Mouse (Mus musculus) neural tube, embryonic 12.5 days (tissue): ENCODE results near the gene Ppp4r3a. TPM values are rescaled to one million over a fixed set of nuclear protein-coding genes. Genes with fewer than 3 reads are reported as not detected.

Source experiments
- ATAC-seq: fragments of 200-750 bp; cut with Nextera tagmentation; 2 replicates; pipeline ENCODE4 v1.8.0; 2017; ENCODE audit warnings: low read depth, mild to moderate bottlenecking, moderate TSS enrichment, moderate library complexity; ENCODE audit not compliant: low FRiP score
- H3K27ac ChIP-seq: fragments of 300-500 bp; sonication (generic); 2 replicates; pipeline ENCODE4 v1.5.1; 2016
- H3K27me3 ChIP-seq: fragments of 300-500 bp; sonication (generic); replicated peaks from 2 replicates; pipeline ENCODE4 v1.6.1; 2016; ENCODE audit warnings: mild to moderate bottlenecking
- H3K36me3 ChIP-seq: fragments of 300-500 bp; sonication (generic); 2 replicates; pipeline ENCODE4 v1.6.1; 2016; ENCODE audit warnings: mild to moderate bottlenecking
- H3K4me1 ChIP-seq: fragments of 300-500 bp; sonication (generic); 2 replicates; pipeline ENCODE4 v1.6.1; 2016
- H3K4me2 ChIP-seq: fragments of 300-500 bp; sonication (generic); replicated peaks from 2 replicates; pipeline ENCODE4 v1.6.1; 2016; ENCODE audit warnings: mild to moderate bottlenecking
- H3K4me3 ChIP-seq: fragments of 300-500 bp; sonication (generic); 2 replicates; pipeline ENCODE4 v1.5.1; 2016
- H3K9ac ChIP-seq: fragments of 300-500 bp; sonication (generic); 2 replicates; pipeline ENCODE4 v1.6.1; 2016; ENCODE audit warnings: mild to moderate bottlenecking
- H3K9me3 ChIP-seq: fragments of 300-500 bp; sonication (generic); 2 replicates; pipeline ENCODE4 v1.6.1; 2016; ENCODE audit warnings: mild to moderate bottlenecking
- WGBS: fragments of 180-500 bp; shearing (Covaris S2); methylation state at CpG from one replicate; pipeline ENCODE4 v1.1.7; 2016; 5-methylcytosine and 5-hydroxymethylcytosine counted together
- microRNA counts: library from miRNA; unstranded; fragments of <30 nt; microRNA quantifications from one replicate; lab custom pipeline; 2017
- microRNA-seq: library from miRNA; unstranded; fragments of <30 nt; microRNA quantifications from one replicate; pipeline ENCODE4, GENCODE M21; 2017
- polyA plus RNA-seq: library from polyadenylated mRNA; unstranded; fragments of >200 nt; fragmentation: Nextera tagmentation; extraction: Ambion mirVana; gene quantifications from 2 replicates; pipeline ENCODE4 v1.2.1, GENCODE M21; 2016

Ppp4r3a gene
- polyA plus RNA-seq, 1 experiment from 2014 or later = 67.4 TPM

DNA sequence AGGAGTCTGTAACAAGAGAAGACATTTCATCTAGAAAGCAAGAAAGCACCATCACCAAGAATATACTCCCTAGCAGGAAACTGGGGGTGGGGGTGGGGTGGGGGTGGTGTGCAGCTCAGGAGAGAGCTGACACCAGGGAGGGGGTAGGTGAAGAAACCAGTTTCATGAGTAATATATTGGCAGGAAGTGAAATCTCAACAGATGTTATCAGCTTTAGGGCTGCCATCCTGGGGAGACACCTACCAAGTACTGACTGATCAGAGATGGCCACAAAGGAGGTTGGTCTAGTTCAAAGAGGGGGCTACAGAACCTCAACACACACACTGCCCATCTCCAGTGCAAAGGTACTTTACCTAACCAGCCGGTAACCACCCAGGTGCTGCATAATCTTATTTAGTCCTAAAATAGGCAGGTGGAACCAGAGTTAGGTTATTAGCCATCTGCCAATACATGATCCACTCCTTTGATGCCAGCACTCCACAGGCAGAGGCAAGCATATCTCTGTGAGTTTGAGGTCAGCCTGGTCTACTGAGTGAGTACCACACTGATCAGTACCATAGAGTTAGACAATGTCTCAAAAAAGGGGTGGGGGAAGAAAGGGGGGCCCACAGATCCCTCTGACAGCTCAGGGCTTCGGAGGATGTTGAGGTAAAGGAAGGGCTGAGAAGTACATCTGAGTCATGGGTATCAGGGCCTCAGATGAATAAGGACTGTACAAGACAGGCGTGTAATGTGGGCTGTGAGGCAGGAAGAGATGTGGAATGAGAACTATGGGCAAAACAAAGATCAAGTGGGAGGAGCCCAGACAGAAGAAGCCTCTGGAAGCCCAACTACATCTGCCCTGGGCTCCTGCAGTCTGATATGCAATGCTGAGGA, 89.1 kb downstream of the Ppp4r3a start:
- Histone ChIP-seq H3K27me3 (no peaks in the 10 kb centered on the region), H3K4me2 (no peak overlapping the region), H3K9me3 (no peaks in the 10 kb centered on the region), H3K9ac (no peak overlapping the region), H3K36me3 (no peaks in the 10 kb centered on the region), H3K27ac (no peak overlapping the region), H3K4me3 (no peak overlapping the region), H3K4me1 (peaks cover 76% of the 10 kb centered on the region)
- ATAC-seq = no peak
- 74% methylated on average over 3 of the region's 3 CpGs for WGBS

DNA sequence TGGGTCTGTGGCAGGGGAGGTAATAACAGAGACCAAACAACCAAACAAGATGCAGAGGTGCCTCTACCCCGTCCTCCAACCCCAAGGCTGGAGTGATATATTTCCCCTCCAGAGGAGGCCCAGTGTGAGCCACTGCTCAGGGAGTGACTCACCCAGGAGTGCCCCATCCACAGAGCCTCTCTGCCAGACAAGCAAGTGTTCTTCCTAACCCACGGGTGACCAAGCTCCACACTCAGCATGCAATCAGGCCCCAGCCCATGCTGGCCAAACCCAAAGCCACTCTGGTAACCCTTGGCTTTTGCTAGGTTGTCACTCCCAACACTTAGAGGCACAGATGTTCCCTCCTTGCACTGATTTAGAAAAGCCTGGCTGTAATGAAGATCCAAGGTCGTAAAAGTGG, 90.4 kb downstream of the Ppp4r3a start:
- no peak for ATAC-seq
- 55% methylated on average over 3 of the region's 3 CpGs for WGBS
- Histone ChIP-seq H3K36me3 (no peaks in the 10 kb centered on the region), H3K4me1 (peaks cover 75% of the 10 kb centered on the region), H3K9ac (no peak overlapping the region), H3K9me3 (no peaks in the 10 kb centered on the region), H3K27me3 (peaks cover 6% of the 10 kb centered on the region; the same call in 1 of the 2 replicates), H3K4me3 (no peak overlapping the region), H3K4me2 (no peak overlapping the region), H3K27ac (no peak overlapping the region)

DNA sequence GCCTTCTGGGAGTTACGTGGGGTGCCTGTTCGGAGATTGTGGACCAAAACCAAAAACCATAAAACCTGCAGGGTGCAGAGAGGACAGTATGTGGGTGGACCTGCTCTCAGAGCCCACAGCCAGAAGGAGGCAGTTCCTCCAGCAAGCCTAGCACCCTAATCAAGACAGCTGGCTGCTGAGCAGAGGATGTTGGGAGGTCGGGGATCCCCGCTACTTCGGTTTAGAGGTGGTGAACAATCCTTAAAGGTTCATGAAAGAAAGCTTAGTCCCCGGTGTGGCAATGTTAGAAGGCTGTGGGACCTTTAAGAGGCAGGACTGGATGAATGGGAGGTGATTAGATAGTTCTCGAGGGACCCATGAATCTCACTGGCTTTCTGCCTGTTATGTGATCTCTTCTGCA, 91.0 kb downstream of the Ppp4r3a start:
- H3K4me2 ChIP-seq = no peak overlapping the region
- ATAC-seq = no peak
- 74% methylated on average over 7 of the region's 7 CpGs for WGBS
- no peaks in the 10 kb centered on the region for H3K36me3 ChIP-seq
- H3K4me1 ChIP-seq = peaks cover 70% of the 10 kb centered on the region
- H3K27me3 ChIP-seq = peaks cover 6% of the 10 kb centered on the region; the same call in 1 of the 2 replicates
- H3K4me3 ChIP-seq = no peak overlapping the region
- H3K9me3 ChIP-seq = no peaks in the 10 kb centered on the region
- no peak overlapping the region for H3K27ac ChIP-seq
- H3K9ac ChIP-seq = no peak overlapping the region

DNA sequence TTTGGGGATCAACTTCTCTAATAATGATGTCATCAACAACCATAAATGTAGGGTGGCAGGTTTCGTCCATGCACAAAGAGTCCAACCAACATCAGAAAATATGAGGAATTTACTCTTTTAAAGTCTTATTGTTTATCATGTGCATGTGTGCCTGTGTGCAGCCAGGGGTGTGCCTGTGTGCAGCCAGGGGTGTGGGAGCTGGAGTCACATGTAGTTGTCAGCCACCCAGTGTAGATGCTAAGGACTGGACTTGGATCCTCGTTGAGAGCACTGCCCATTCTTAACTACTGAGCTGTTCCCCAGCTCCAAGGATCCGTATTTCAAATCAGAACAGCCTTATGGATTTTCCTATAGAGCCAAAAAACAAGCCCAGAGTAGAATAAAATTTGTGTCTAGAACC, 92.4 kb downstream of the Ppp4r3a start:
- Histone ChIP-seq H3K36me3 (no peaks in the 10 kb centered on the region), H3K9me3 (no peaks in the 10 kb centered on the region), H3K27ac (no peak overlapping the region), H3K4me1 (peaks cover 58% of the 10 kb centered on the region), H3K27me3 (peaks cover 6% of the 10 kb centered on the region; the same call in 1 of the 2 replicates), H3K9ac (no peak overlapping the region), H3K4me3 (no peak overlapping the region), H3K4me2 (peak overlapping the region; percentile 20; the same call in 1 of the 2 replicates)
- WGBS = 81% methylated on average over 3 of the region's 3 CpGs
- no peak for ATAC-seq

DNA sequence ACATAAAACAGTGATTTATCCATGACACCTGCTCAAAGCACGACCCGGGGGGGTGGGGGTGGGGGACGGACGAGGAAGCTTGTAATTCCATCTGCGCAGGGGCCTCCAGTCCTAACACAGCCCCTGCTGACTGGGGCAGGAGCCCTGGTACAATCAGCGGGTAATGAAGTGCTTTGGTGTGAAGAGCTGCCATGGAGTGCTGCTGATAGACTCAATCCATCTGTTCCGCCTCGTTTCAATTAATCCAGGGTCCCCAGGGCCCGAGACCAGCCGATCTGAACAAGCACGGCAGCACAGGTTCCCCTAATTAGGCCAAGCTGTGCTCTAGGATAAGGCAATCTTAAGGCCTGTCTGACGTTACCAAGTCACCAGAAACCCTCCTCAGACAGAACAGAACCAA, 93.2 kb downstream of the Ppp4r3a start:
- Histone ChIP-seq H3K4me1 (peaks cover 50% of the 10 kb centered on the region), H3K36me3 (no peaks in the 10 kb centered on the region), H3K9me3 (no peaks in the 10 kb centered on the region), H3K27ac (no peak overlapping the region), H3K27me3 (peaks cover 6% of the 10 kb centered on the region; the same call in 1 of the 2 replicates), H3K9ac (0 out of 2 replicates have a peak overlapping the region, but pooled peaks have one; percentile 5), H3K4me3 (no peak overlapping the region), H3K4me2 (peak overlapping the region; percentile 20; the same call in 1 of the 2 replicates)
- peak; percentile 85 for ATAC-seq
- 10% methylated on average over 12 of the region's 12 CpGs for WGBS

DNA sequence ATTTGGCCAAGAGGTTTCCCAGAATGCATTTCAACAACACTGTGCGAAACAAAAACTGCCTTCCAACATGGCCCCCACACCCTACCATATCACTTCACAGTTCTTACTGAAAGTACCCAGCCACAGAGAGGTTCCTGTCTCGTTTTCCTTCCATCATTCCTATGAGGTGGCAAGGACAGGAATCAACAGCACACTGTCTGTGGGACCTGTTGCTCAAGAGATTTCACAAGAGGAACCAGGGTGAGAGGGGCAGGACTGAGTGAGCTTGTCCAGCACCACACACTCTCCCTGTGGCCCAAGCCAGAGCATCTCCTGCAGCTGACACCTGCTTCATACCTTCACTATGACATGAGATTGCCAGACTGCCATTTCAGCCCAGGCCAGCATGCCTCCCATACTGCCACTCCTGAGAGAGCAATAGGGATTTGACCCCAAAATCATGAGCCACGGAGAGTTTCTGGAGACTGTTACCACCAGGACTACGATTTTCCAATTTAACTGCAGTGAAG, 93.7 kb downstream of the Ppp4r3a start:
- Histone ChIP-seq H3K9me3 (no peaks in the 10 kb centered on the region), H3K4me1 (peaks cover 45% of the 10 kb centered on the region), H3K4me2 (0 out of 2 replicates have a peak overlapping the region, but pooled peaks have one; percentile 20), H3K9ac (no peak overlapping the region), H3K27me3 (peaks cover 6% of the 10 kb centered on the region; the same call in 1 of the 2 replicates), H3K27ac (no peak overlapping the region), H3K4me3 (no peak overlapping the region), H3K36me3 (no peaks in the 10 kb centered on the region)
- 39% methylated on average over 4 of the region's 4 CpGs for WGBS
- ATAC-seq = peak; percentile 45

MicroRNAs within 50 kb of the gene (microRNA counts, 519-probe panel; counts per million panel counts)
- microRNA mmu-miR-1190 (lab: Ali Mortazavi, UCI) = 342 counts per million, percentile 67 among the panel's probes with 10 or more counts

Small RNA genes lying within 50 kb of the gene (microRNA-seq; reads per million reads assigned to microRNA genes)
- not detected for gene Mir1190

Other genes starting within 250 kb of the Ppp4r3a start
- gene Gpr68, start 175.5 kb downstream of the Ppp4r3a start, polyA plus RNA-seq = 0.69 and 0.79 TPM in 2 replicates
- gene Ccdc88c, start 54.6 kb downstream of the Ppp4r3a start, polyA plus RNA-seq = 14.7 and 16.0 TPM in 2 replicates